In genomic region chr11:73198603-73199229, GRCm38 (mm10) we compare ENCODE assay signal across 8 mouse cellular contexts. TPM values are rescaled to one million over a fixed set of nuclear protein-coding genes. Genes with fewer than 3 reads are reported as not detected.
DNase-seq lines count a peak whose midpoint lies in the region; ATAC-seq lines count a peak whose summit lies in the region.

Ctns (minus strand) TSS chr11:73199042.

- H3K4me3 ChIP-seq in heart, embryonic 16.5 days (ENCODE audit: low read length) = peak within 1 kb of the TSS; percentile 88
- H3K4me3 ChIP-seq in liver, embryonic 15.5 days (replicated peaks) = peak within 1 kb of the TSS; percentile 76
- peak within 1 kb of the TSS; percentile 68 for H3K4me3 ChIP-seq in neural tube, embryonic 13.5 days

- H3K9me3 ChIP-seq in heart, embryonic 16.5 days (replicated peaks; ENCODE audit: control insufficient read depth, low read length) = no peaks in the 10 kb centered on the region
- no peaks in the 10 kb centered on the region for H3K9me3 ChIP-seq in liver, embryonic 15.5 days (replicated peaks)
- no peaks in the 10 kb centered on the region for H3K9me3 ChIP-seq in neural tube, embryonic 13.5 days

- peaks cover 6% of the 10 kb centered on the region; the same call in 1 of the 2 replicates for H3K36me3 ChIP-seq in heart, embryonic 16.5 days (ENCODE audit: control insufficient read depth, insufficient read depth)
- 0 out of 2 replicates have a peak, but pooled peaks cover 6% of the 10 kb centered on the region for H3K36me3 ChIP-seq in liver, embryonic 15.5 days (replicated peaks)
- peaks cover 20% of the 10 kb centered on the region for H3K36me3 ChIP-seq in neural tube, embryonic 13.5 days

- no peaks in the 10 kb centered on the region for H3K27me3 ChIP-seq in heart, embryonic 16.5 days (ENCODE audit: control insufficient read depth, insufficient read depth, low read length)
- H3K27me3 ChIP-seq in liver, embryonic 15.5 days = no peaks in the 10 kb centered on the region
- no peaks in the 10 kb centered on the region for H3K27me3 ChIP-seq in neural tube, embryonic 13.5 days

- peak within 1 kb of the TSS; percentile 92 for H3K9ac ChIP-seq in heart, embryonic 16.5 days (ENCODE audit: low read length)
- H3K9ac ChIP-seq in liver, embryonic 15.5 days = peak within 1 kb of the TSS; percentile 86
- H3K9ac ChIP-seq in neural tube, embryonic 13.5 days = peak within 1 kb of the TSS; percentile 84

- peak within 1 kb of the TSS; percentile 41; the same call in 1 of the 2 replicates for H3K27ac ChIP-seq in heart, embryonic 16.5 days (ENCODE audit: low read length)
- H3K27ac ChIP-seq in liver, embryonic 15.5 days (replicated peaks) = peak within 1 kb of the TSS; percentile 79
- peak within 1 kb of the TSS; percentile 49 for H3K27ac ChIP-seq in neural tube, embryonic 13.5 days (replicated peaks)

- peak; percentile 91 for ATAC-seq in erythroblast, adult 5-6 weeks (replicated peaks; ENCODE audit: low FRiP score, poor library complexity, severe bottlenecking)
- peak; percentile 96 for ATAC-seq in heart, embryonic 16.5 days (replicated peaks; ENCODE audit: extremely low read depth, insufficient read depth, low FRiP score)
- ATAC-seq in liver, embryonic 15.5 days (ENCODE audit: insufficient read depth) = peak; percentile 96
- ATAC-seq in neural tube, embryonic 13.5 days (ENCODE audit: low read depth) = peak; percentile 97

- peaks cover 9% of the 10 kb centered on the region for H3K4me1 ChIP-seq in heart, embryonic 16.5 days (ENCODE audit: control insufficient read depth, insufficient read depth, low read length)
- H3K4me1 ChIP-seq in liver, embryonic 15.5 days (replicated peaks) = peaks cover 30% of the 10 kb centered on the region
- H3K4me1 ChIP-seq in neural tube, embryonic 13.5 days (replicated peaks) = peaks cover 27% of the 10 kb centered on the region

- H3K4me2 ChIP-seq in heart, embryonic 16.5 days (ENCODE audit: low read depth, low read length) = peak within 1 kb of the TSS; percentile 77
- H3K4me2 ChIP-seq in liver, embryonic 15.5 days = peak within 1 kb of the TSS; percentile 97
- peak within 1 kb of the TSS; percentile 86 for H3K4me2 ChIP-seq in neural tube, embryonic 13.5 days

- 2% methylated on average over 22 of the region's 22 CpGs for WGBS in heart, embryonic 16.5 days
- under 1% methylated on average over 22 of the region's 22 CpGs for WGBS in large intestine, adult 2 months
- WGBS in liver, embryonic 15.5 days (ENCODE audit: insufficient replicate concordance) = 2% methylated on average over 22 of the region's 22 CpGs
- WGBS in neural tube, embryonic 13.5 days = 1% methylated on average over 22 of the region's 22 CpGs

- DNase-seq in ES-CJ7 (ENCODE audit: low read depth, low spot score) = peak; percentile 87
- DNase-seq in adrenal gland, postnatal 36 days = peak; percentile 83 to 85
- no peak for DNase-seq in large intestine, adult 2 months (ENCODE audit: low read depth, low spot score)
- peak; percentile 75 to 79 for DNase-seq in urinary bladder, postnatal 4 days (ENCODE audit: low spot score in 2 of 2)

RNA-seq across cellular contexts. Expression of gene Ctns, which starts in this region (rescaled TPM):
- total RNA-seq in adrenal gland, postnatal 36 days (2021) = 10 to 100 TPM; 14.3 to 16.8 TPM
- total RNA-seq in erythroblast, adult 5-6 weeks (2015; ENCODE audit: low replicate concordance) = 2.3 and 6.0 TPM in 2 replicates
- total RNA-seq in erythroblast, adult 5-6 weeks (2017; ENCODE audit: low replicate concordance) = 3.5 and 6.0 TPM in 2 replicates
- 14.5 and 15.3 TPM in 2 replicates for polyA plus RNA-seq in heart, embryonic 16.5 days (2015; fragmentation: Nextera tagmentation; extraction: Ambion mirVana)
- polyA plus RNA-seq in large intestine, adult 2 months (2012; rRNA removed) = 14.2 and 19.4 TPM in 2 replicates
- 7.1 and 7.8 TPM in 2 replicates for polyA plus RNA-seq in liver, embryonic 15.5 days (2015; fragmentation: Nextera tagmentation; extraction: Ambion mirVana)
- polyA plus RNA-seq in neural tube, embryonic 13.5 days (2015; fragmentation: Nextera tagmentation; extraction: Ambion mirVana) = 21.2 and 23.1 TPM in 2 replicates
